Mouse (Mus musculus) neural tube, embryonic 14.5 days (tissue): ENCODE measurements around the gene Cxcl3. TPM values are rescaled to one million over a fixed set of nuclear protein-coding genes. Genes with fewer than 3 reads are reported as not detected.

Source experiments
- ATAC-seq: fragments of 200-750 bp; cut with Nextera tagmentation; 2 replicates; pipeline ENCODE4 v1.8.0; 2017; ENCODE audit warnings: low read depth, mild to moderate bottlenecking, moderate TSS enrichment, moderate library complexity
- H3K27ac ChIP-seq: fragments of 300-500 bp; sonication (generic); 2 replicates; pipeline ENCODE4 v1.5.1; 2014; ENCODE audit warnings: low read depth, mild to moderate bottlenecking, control low read depth, low read length, moderate library complexity, mixed read lengths
- H3K27me3 ChIP-seq: fragments of 300-500 bp; sonication (generic); 2 replicates; pipeline ENCODE4 v1.6.1; 2014; ENCODE audit warnings: low read length; ENCODE audit not compliant: control insufficient read depth, insufficient read depth
- H3K36me3 ChIP-seq: fragments of 300-500 bp; sonication (generic); 2 replicates; pipeline ENCODE4 v1.6.1; 2014; ENCODE audit warnings: low read length, mixed read lengths; ENCODE audit not compliant: control insufficient read depth, insufficient read depth
- H3K4me1 ChIP-seq: fragments of 300-500 bp; sonication (generic); 2 replicates; pipeline ENCODE4 v1.6.1; 2014; ENCODE audit warnings: low read length; ENCODE audit not compliant: control insufficient read depth, insufficient read depth
- H3K4me2 ChIP-seq: fragments of 300-500 bp; sonication (generic); 2 replicates; pipeline ENCODE4 v1.6.1; 2014; ENCODE audit warnings: mild to moderate bottlenecking, low read depth, low read length, control low read depth
- H3K4me3 ChIP-seq: fragments of 300-500 bp; sonication (generic); 2 replicates; pipeline ENCODE4 v1.5.1; 2014; ENCODE audit warnings: low read depth, low read length, control low read depth, mixed read lengths
- H3K9ac ChIP-seq: fragments of 300-500 bp; sonication (generic); replicated peaks from 2 replicates; pipeline ENCODE4 v1.6.1; 2014; ENCODE audit warnings: low read depth, mild to moderate bottlenecking, control low read depth, low read length, mixed read lengths
- H3K9me3 ChIP-seq: fragments of 300-500 bp; sonication (generic); 2 replicates; pipeline ENCODE4 v1.6.1; 2016; ENCODE audit warnings: low read length; ENCODE audit not compliant: control insufficient read depth
- WGBS: fragments of 180-500 bp; shearing (Covaris S2); extraction: QIAGEN DNeasy Blood & Tissue Kit; methylation state at CpG from one replicate; pipeline ENCODE4 v1.1.7; 2014; 5-methylcytosine and 5-hydroxymethylcytosine counted together
- polyA plus RNA-seq: library from polyadenylated mRNA; unstranded; fragments of >200 nt; fragmentation: Nextera tagmentation; extraction: Ambion mirVana; gene quantifications from 2 replicates; pipeline ENCODE4 v1.2.1, GENCODE M21; 2014

Cxcl3 gene
- not detected in 2 replicates for polyA plus RNA-seq

DNA sequence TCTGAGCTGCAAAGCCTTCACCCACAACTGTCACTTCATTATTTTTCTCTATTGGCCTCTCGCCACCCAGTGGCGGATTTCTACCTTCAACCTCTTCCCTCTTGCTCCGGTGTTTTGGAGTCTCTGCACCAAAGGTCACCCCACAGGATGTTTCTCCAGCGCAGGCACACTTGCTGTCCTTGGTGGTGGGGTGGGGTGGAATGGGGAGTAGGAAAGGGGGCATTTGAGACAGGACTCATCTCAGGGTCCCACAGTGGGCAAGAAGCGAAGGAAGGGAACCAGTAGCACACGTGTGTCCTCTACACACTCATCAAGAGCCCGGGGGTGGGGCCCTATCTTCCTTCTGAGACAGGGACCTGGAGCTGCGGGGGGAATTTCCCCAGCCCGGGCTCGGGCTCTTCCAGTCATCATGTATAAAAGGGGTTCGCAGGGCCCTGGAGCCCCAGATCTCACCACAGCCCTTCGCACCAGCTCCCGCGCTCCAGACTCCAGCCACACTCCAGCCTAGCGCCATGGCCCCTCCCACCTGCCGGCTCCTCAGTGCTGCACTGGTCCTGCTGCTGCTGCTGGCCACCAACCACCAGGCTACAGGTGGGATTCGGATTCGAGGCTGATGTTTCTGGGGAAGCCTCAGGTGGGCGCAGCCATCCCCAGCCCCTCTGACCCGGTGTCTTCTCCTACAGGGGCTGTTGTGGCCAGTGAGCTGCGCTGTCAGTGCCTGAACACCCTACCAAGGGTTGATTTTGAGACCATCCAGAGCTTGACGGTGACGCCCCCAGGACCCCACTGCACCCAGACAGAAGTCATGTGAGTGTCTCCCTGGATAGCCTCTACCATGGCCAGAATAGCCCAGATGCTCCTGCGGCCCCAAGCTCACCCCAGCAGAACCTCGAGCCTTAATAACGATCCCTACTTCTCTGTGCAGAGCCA is at the start of gene Cxcl3:
Gene Cxcl3 (plus strand): TSS at position 445 of the 930 bp plus-strand sequence.
- Histone ChIP-seq H3K36me3 (no peaks in the 10 kb centered on the region), H3K4me3 (peak within 1 kb of the TSS; percentile 29), H3K4me1 (no peaks in the 10 kb centered on the region), H3K27me3 (no peaks in the 10 kb centered on the region), H3K4me2 (peak within 1 kb of the TSS; percentile 63), H3K9me3 (no peaks in the 10 kb centered on the region), H3K27ac (no peak within 1 kb of the TSS), H3K9ac (0 out of 2 replicates have a peak within 1 kb of the TSS, but pooled peaks have one; percentile 21)
- ATAC-seq, result peak; percentile 90
- 21% methylated on average over 24 of the region's 26 CpGs for WGBS

- WGBS, result 84% methylated on average over 4 of the region's 4 CpGs
- ATAC-seq, result no peak
- H3K4me3 ChIP-seq, result no peak overlapping the region
- no peaks in the 10 kb centered on the region for H3K27me3 ChIP-seq
- no peaks in the 10 kb centered on the region for H3K36me3 ChIP-seq
- H3K4me2 ChIP-seq, result no peak overlapping the region
- H3K27ac ChIP-seq, result no peak overlapping the region
- H3K9ac ChIP-seq, result no peak overlapping the region
- H3K4me1 ChIP-seq, result no peaks in the 10 kb centered on the region
- H3K9me3 ChIP-seq, result no peaks in the 10 kb centered on the region
These were observed 43.9 kb upstream of the Cxcl3 start for GRCm38 (mm10) chr5:90742029-90742428.

DNA sequence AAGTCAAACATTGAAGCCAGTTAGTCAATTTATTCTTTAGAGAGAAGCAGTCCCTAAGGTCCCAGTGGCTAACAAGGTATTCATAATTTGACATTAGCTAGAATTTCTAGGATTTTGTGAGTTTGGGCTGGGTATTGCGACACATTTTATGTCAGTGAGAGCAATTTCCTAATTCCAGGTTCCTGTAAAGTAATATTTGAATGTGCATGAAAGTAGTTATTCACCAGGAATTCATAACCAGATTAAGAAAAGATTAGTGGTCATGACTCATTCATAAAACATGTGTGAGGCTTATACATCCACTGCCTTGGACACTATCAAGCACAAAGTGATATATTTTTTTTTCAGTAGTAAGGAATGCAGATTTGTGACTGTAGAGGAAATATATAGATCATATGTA is 32.0 kb upstream of the Cxcl3 start:
- Histone ChIP-seq H3K36me3 (no peaks in the 10 kb centered on the region), H3K4me1 (no peaks in the 10 kb centered on the region; the same call in 1 of the 2 replicates), H3K4me2 (no peak overlapping the region), H3K9me3 (no peaks in the 10 kb centered on the region), H3K27me3 (no peaks in the 10 kb centered on the region), H3K9ac (no peak overlapping the region), H3K4me3 (no peak overlapping the region), H3K27ac (no peak overlapping the region)
- ATAC-seq, result no peak
- 92% methylated on average over 1 of the region's 1 CpGs for WGBS

GRCm38 (mm10) chr5:90758020-90758605 is 27.8 kb upstream of the Cxcl3 start:
- Histone ChIP-seq H3K36me3 (no peaks in the 10 kb centered on the region), H3K4me1 (no peaks in the 10 kb centered on the region; the same call in 1 of the 2 replicates), H3K9ac (no peak overlapping the region), H3K27me3 (no peaks in the 10 kb centered on the region), H3K9me3 (no peaks in the 10 kb centered on the region), H3K27ac (no peak overlapping the region), H3K4me2 (no peak overlapping the region), H3K4me3 (no peak overlapping the region)
- ATAC-seq, result no peak
- 52% methylated on average over 5 of the region's 5 CpGs for WGBS

GRCm38 (mm10) chr5:90759077-90760065 is 26.5 kb upstream of the Cxcl3 start, which contains the start of gene Cxcl5:
Gene Cxcl5 (plus strand): TSS chr5:90759360.
- Histone ChIP-seq H3K27me3 (no peaks in the 10 kb centered on the region), H3K4me2 (peak within 1 kb of the TSS; percentile 76), H3K27ac (no peak within 1 kb of the TSS), H3K36me3 (no peaks in the 10 kb centered on the region), H3K4me3 (peak within 1 kb of the TSS; percentile 40), H3K9ac (peak within 1 kb of the TSS; percentile 52), H3K9me3 (no peaks in the 10 kb centered on the region), H3K4me1 (no peaks in the 10 kb centered on the region; the same call in 1 of the 2 replicates)
- peak; percentile 81 for ATAC-seq
- 4% methylated on average over 32 of the region's 32 CpGs for WGBS

- H3K4me3 ChIP-seq, result no peak overlapping the region
- no peaks in the 10 kb centered on the region; the same call in 1 of the 2 replicates for H3K4me1 ChIP-seq
- no peak for ATAC-seq
- no peak overlapping the region for H3K4me2 ChIP-seq
- H3K9me3 ChIP-seq, result no peaks in the 10 kb centered on the region
- H3K36me3 ChIP-seq, result no peaks in the 10 kb centered on the region
- 65% methylated on average over 4 of the region's 4 CpGs for WGBS
- H3K27me3 ChIP-seq, result no peaks in the 10 kb centered on the region
- H3K27ac ChIP-seq, result no peak overlapping the region
- no peak overlapping the region for H3K9ac ChIP-seq
These were observed 25.6 kb upstream of the Cxcl3 start for GRCm38 (mm10) chr5:90760303-90760702.

DNA sequence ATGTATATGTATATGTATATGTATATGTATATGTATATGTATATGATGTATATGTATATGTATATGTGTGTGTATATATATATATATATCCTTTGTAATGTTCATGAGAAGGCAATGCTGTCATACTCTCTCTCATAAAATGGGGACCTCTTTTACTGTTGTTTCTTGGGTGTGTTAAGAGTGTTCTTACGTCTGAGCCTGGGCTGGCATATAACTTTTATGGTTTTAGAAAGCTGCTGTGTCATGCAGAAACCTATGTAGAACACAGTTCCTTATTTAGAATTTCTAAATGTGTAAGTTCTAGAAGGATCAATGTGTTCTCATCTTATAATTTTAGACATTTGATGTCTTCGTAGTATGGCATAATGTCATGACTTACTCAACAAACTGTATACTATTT is 25.1 kb upstream of the Cxcl3 start:
- no peaks in the 10 kb centered on the region for H3K9me3 ChIP-seq
- WGBS, result 91% methylated on average over 2 of the region's 2 CpGs
- no peak overlapping the region for H3K27ac ChIP-seq
- H3K4me2 ChIP-seq, result no peak overlapping the region
- no peaks in the 10 kb centered on the region; the same call in 1 of the 2 replicates for H3K4me1 ChIP-seq
- H3K27me3 ChIP-seq, result no peaks in the 10 kb centered on the region
- H3K36me3 ChIP-seq, result no peaks in the 10 kb centered on the region
- no peak overlapping the region for H3K9ac ChIP-seq
- H3K4me3 ChIP-seq, result no peak overlapping the region
- no peak for ATAC-seq

DNA sequence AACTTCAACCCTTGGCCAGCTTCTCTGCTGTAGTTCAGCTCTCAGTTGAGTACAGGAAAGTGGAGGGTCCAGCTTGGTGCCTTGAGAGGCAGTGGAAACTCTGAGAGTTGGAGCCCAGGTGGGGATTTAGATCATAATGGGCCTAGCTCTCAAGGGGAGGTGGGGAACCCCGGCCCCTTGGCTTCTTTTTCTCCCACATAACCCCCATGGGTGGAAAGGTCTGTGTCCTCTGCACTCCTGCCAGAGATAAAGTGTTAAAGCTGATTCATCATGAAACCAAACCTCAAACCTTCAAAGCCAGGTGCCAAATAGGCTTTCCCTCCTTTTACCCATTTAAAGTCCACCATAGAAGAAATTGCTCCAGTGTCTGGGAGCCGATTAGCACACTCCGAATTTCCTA is 24.1 kb upstream of the Cxcl3 start:
- ATAC-seq, result no peak
- no peaks in the 10 kb centered on the region for H3K27me3 ChIP-seq
- no peaks in the 10 kb centered on the region for H3K36me3 ChIP-seq
- no peaks in the 10 kb centered on the region for H3K9me3 ChIP-seq
- H3K4me2 ChIP-seq, result no peak overlapping the region
- H3K9ac ChIP-seq, result no peak overlapping the region
- no peaks in the 10 kb centered on the region; the same call in 1 of the 2 replicates for H3K4me1 ChIP-seq
- no peak overlapping the region for H3K27ac ChIP-seq
- H3K4me3 ChIP-seq, result no peak overlapping the region
- WGBS, result 82% methylated on average over 3 of the region's 3 CpGs
